Mouse (Mus musculus) spleen, embryonic (tissue): Measurements from ENCODE around the gene Olfr910.

Experiments used
- CTCF ChIA-PET: fragments of 350-600 bp; sonication (Branson Sonifier 250); formaldehyde crosslinking; loops from one replicate; lab custom pipeline; 2022; lab: Charles Lee

The Olfr910 gene

DNA sequence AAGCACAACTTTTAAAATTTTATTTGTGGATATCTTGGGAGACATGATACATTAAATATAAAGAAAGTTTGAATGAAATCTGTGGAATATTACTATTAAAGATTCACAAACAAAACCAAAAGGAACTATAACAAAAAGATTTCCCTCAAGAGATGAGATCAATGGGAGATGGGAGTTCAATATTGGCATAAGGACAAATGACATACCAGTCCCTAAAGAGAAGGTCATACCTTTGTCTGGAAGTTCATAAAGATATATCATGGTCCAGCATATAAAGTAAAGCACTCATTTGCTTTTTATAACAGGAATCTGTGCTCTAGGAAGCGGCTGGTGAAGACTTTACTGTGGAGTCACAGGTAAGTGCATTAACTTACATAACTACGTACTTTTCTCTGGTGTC is at the start of gene Olfr910:
Gene Olfr910 (plus strand): TSS at position 301 of the 400 bp plus-strand sequence.
- CTCF ChIA-PET: no interaction called here

GRCm38 (mm10) chr9:38495501-38495900 is 42.1 kb upstream of the Olfr910 start, which contains the start of gene Olfr907:
Gene Olfr907 (plus strand): TSS chr9:38495801.
- CTCF ChIA-PET: no interaction called here

GRCm38 (mm10) chr9:38512353-38512752 is 25.3 kb upstream of the Olfr910 start:
- CTCF ChIA-PET: interaction anchor here (0.6 kb wide), 1 partner anchor 20 kb away, joined by 3 read pairs; no protein-coding TSS in a partner anchor

- CTCF ChIA-PET: no interaction called here
Observed at GRCm38 (mm10) chr9:38521280-38521679, 16.4 kb upstream of the Olfr910 start, which contains the start of gene Olfr911-ps1. Gene Olfr911-ps1 (plus strand): TSS chr9:38521580.

DNA sequence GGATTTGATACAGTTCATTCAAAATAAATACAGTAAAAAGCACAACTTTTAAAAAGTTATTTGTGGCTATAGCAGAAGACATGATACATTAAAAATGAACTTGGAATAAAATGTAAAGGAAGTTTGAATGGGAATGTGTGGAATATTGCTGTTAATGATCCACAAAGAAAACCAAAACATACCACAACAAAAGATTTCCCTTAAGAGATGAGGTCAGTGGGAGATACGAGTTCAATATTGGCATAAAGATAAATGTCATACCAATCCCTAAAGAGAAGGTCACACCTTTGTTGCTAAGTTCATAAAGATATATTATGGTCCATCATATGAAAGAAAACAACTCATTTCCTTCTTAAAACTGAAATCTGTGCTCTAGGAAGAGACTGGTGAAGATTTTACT is 42.2 kb downstream of the Olfr910 start, which contains the start of gene Olfr912:
Gene Olfr912 (plus strand): TSS at position 301 of the 400 bp plus-strand sequence.
- CTCF ChIA-PET: no interaction called here
